Mouse (Mus musculus) heart, embryonic 11.5 days (tissue): ENCODE results near the gene Pofut1. TPM values are rescaled to one million over a fixed set of nuclear protein-coding genes. Genes with fewer than 3 reads are reported as not detected.

Experiments
- ATAC-seq: fragments of 200-750 bp; cut with Nextera tagmentation; replicated peaks from 2 replicates; pipeline ENCODE4 v1.8.0; 2017; ENCODE audit warnings: moderate library complexity; ENCODE audit not compliant: insufficient number of reproducible peaks, low FRiP score, low TSS enrichment
- H3K27ac ChIP-seq: fragments of 300-500 bp; sonication (generic); 2 replicates; pipeline ENCODE4 v1.5.1; 2014; ENCODE audit warnings: mild to moderate bottlenecking, low read depth, low read length
- H3K27me3 ChIP-seq: fragments of 300-500 bp; sonication (generic); 2 replicates; pipeline ENCODE4 v1.6.1; 2014; ENCODE audit warnings: mild to moderate bottlenecking, low read length, mixed read lengths; ENCODE audit not compliant: control insufficient read depth, insufficient read depth
- H3K36me3 ChIP-seq: fragments of 300-500 bp; sonication (generic); 2 replicates; pipeline ENCODE4 v1.6.1; 2014; ENCODE audit warnings: mild to moderate bottlenecking, low read length, moderate library complexity, mixed read lengths; ENCODE audit not compliant: control insufficient read depth, insufficient read depth
- H3K4me1 ChIP-seq: fragments of 300-500 bp; sonication (generic); 2 replicates; pipeline ENCODE4 v1.6.1; 2014; ENCODE audit warnings: low read length; ENCODE audit not compliant: control insufficient read depth, insufficient read depth
- H3K4me2 ChIP-seq: fragments of 300-500 bp; sonication (generic); 2 replicates; pipeline ENCODE4 v1.6.1; 2014; ENCODE audit warnings: mild to moderate bottlenecking, moderate library complexity
- H3K4me3 ChIP-seq: fragments of 300-500 bp; sonication (generic); 2 replicates; pipeline ENCODE4 v1.5.1; 2014; ENCODE audit warnings: low read depth, low read length
- H3K9ac ChIP-seq: fragments of 300-500 bp; sonication (generic); 2 replicates; pipeline ENCODE4 v1.6.1; 2014; ENCODE audit warnings: mild to moderate bottlenecking, low read depth, low read length, moderate library complexity
- H3K9me3 ChIP-seq: fragments of 300-500 bp; sonication (generic); replicated peaks from 2 replicates; pipeline ENCODE4 v1.6.1; 2016; ENCODE audit warnings: low read length; ENCODE audit not compliant: control insufficient read depth
- WGBS: fragments of 180-500 bp; shearing (Covaris S2); extraction: QIAGEN DNeasy Blood & Tissue Kit; methylation state at CpG from one replicate; pipeline ENCODE4 v1.1.7; 2014; ENCODE audit not compliant: insufficient replicate concordance; 5-methylcytosine and 5-hydroxymethylcytosine counted together
- polyA plus RNA-seq: library from polyadenylated mRNA; unstranded; fragments of >200 nt; fragmentation: Nextera tagmentation; extraction: Ambion mirVana; gene quantifications from 2 replicates; pipeline ENCODE4 v1.2.1, GENCODE M21; 2014

Gene Pofut1
- polyA plus RNA-seq, 1 experiment from 2014 or later, result 5.8 TPM

GRCm38 (mm10) chr2:153213351-153213750 lies 28.0 kb upstream of the Pofut1 start:
- H3K4me2 ChIP-seq, result no peak overlapping the region
- no peaks in the 10 kb centered on the region for H3K27me3 ChIP-seq
- H3K4me1 ChIP-seq, result peaks cover 5% of the 10 kb centered on the region; the same call in 1 of the 2 replicates
- H3K36me3 ChIP-seq, result peaks cover 12% of the 10 kb centered on the region
- no peak overlapping the region for H3K4me3 ChIP-seq
- no peak for ATAC-seq
- 82% methylated on average over 4 of the region's 4 CpGs for WGBS
- H3K9ac ChIP-seq, result no peak overlapping the region
- no peak overlapping the region for H3K27ac ChIP-seq
- H3K9me3 ChIP-seq, result no peaks in the 10 kb centered on the region

- H3K4me3 ChIP-seq, result no peak overlapping the region
- H3K4me2 ChIP-seq, result no peak overlapping the region
- peaks cover 3% of the 10 kb centered on the region; the same call in 1 of the 2 replicates for H3K36me3 ChIP-seq
- H3K9me3 ChIP-seq, result no peaks in the 10 kb centered on the region
- no peaks in the 10 kb centered on the region for H3K27me3 ChIP-seq
- H3K27ac ChIP-seq, result no peak overlapping the region
- H3K9ac ChIP-seq, result no peak overlapping the region
- peak; percentile 68; the same call in 1 of the 2 replicates for ATAC-seq
- peaks cover 5% of the 10 kb centered on the region; the same call in 1 of the 2 replicates for H3K4me1 ChIP-seq
- 33% methylated on average over 6 of the region's 6 CpGs for WGBS
Observed at GRCm38 (mm10) chr2:153214771-153215259, 26.5 kb upstream of the Pofut1 start.

DNA sequence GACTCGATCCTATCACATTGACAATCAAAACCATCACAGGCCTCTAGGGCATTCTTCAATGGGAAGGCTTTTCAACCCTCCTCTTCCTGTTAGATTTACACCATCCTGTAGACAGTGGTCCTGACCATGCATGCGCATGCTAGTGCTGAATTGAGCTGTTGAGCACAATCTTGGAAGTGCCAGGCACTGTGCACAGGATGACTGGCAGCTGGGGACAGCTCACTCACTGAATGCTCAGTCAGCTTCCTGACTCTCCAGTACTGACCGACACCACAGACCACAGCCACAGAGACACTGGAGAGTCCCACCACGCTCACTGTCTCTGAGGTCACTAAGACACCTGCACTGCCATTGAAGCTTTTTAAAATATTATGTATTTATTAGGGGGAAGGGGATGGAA lies 25.9 kb upstream of the Pofut1 start:
- ATAC-seq, result no peak
- whole genome bisulfite sequencing, result 60% methylated on average over 4 of the region's 4 CpGs
- H3K4me3 ChIP-seq, result no peak overlapping the region
- no peak overlapping the region for H3K9ac ChIP-seq
- H3K9me3 ChIP-seq, result no peaks in the 10 kb centered on the region
- H3K4me1 ChIP-seq, result peaks cover 5% of the 10 kb centered on the region; the same call in 1 of the 2 replicates
- H3K27ac ChIP-seq, result no peak overlapping the region
- H3K36me3 ChIP-seq, result no peaks in the 10 kb centered on the region
- no peaks in the 10 kb centered on the region for H3K27me3 ChIP-seq
- H3K4me2 ChIP-seq, result no peak overlapping the region

DNA sequence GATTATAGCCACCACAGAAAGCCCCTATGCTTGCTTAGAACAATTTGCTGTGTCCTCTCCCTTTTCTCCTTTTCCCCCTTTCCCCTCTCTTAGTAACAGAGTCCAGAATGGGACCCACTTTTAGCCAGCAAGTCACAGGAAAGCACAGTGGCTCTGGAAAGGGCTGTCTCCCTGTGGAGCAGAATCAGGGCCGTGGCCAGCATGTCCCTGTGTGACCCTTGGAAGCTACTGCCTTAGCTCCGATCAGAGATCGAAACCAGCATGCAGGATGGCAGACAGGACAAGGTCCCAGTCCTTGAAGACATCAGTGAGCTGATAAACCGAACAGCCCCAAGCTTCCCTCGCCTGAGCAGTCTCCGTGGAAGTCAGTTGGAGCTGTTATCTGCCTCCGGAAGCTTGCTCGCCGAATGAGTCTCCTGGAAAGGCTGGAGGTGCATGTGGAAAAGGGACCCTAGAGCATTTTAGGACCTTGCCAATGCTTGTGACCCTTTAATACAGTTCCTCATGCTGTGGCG lies 23.4 kb upstream of the Pofut1 start:
- Histone ChIP-seq H3K9me3 (no peaks in the 10 kb centered on the region), H3K4me2 (no peak overlapping the region), H3K9ac (no peak overlapping the region; the same call in 1 of the 2 replicates), H3K36me3 (no peaks in the 10 kb centered on the region), H3K4me1 (peaks cover 5% of the 10 kb centered on the region; the same call in 1 of the 2 replicates), H3K27me3 (no peaks in the 10 kb centered on the region), H3K4me3 (no peak overlapping the region), H3K27ac (no peak overlapping the region)
- no peak for ATAC-seq
- WGBS, result 44% methylated on average over 10 of the region's 10 CpGs

- no peaks in the 10 kb centered on the region for H3K9me3 ChIP-seq
- no peaks in the 10 kb centered on the region for H3K27me3 ChIP-seq
- 73% methylated on average over 3 of the region's 3 CpGs for WGBS
- H3K36me3 ChIP-seq, result no peaks in the 10 kb centered on the region
- no peak for ATAC-seq
- H3K9ac ChIP-seq, result no peak overlapping the region
- H3K4me3 ChIP-seq, result no peak overlapping the region
- no peak overlapping the region for H3K27ac ChIP-seq
- peaks cover 5% of the 10 kb centered on the region; the same call in 1 of the 2 replicates for H3K4me1 ChIP-seq
- no peak overlapping the region for H3K4me2 ChIP-seq
Observed at GRCm38 (mm10) chr2:153218516-153218915, 22.8 kb upstream of the Pofut1 start.

GRCm38 (mm10) chr2:153221620-153222019 lies 19.7 kb upstream of the Pofut1 start:
- Histone ChIP-seq H3K27me3 (no peaks in the 10 kb centered on the region), H3K9me3 (no peaks in the 10 kb centered on the region), H3K4me1 (peaks cover 10% of the 10 kb centered on the region), H3K9ac (no peak overlapping the region), H3K27ac (peak overlapping the region; percentile 51; the same call in 1 of the 2 replicates), H3K36me3 (no peaks in the 10 kb centered on the region), H3K4me3 (no peak overlapping the region), H3K4me2 (0 out of 2 replicates have a peak overlapping the region, but pooled peaks have one; percentile 3)
- WGBS, result 47% methylated on average over 4 of the region's 4 CpGs
- peak; percentile 70; the same call in 1 of the 2 replicates for ATAC-seq

GRCm38 (mm10) chr2:153222130-153222529 lies 19.2 kb upstream of the Pofut1 start:
- peaks cover 10% of the 10 kb centered on the region for H3K4me1 ChIP-seq
- H3K36me3 ChIP-seq, result no peaks in the 10 kb centered on the region
- no peaks in the 10 kb centered on the region for H3K27me3 ChIP-seq
- no peak overlapping the region for H3K4me3 ChIP-seq
- H3K9me3 ChIP-seq, result no peaks in the 10 kb centered on the region
- H3K9ac ChIP-seq, result no peak overlapping the region
- no peak overlapping the region for H3K27ac ChIP-seq
- no peak overlapping the region for H3K4me2 ChIP-seq
- ATAC-seq, result no peak

DNA sequence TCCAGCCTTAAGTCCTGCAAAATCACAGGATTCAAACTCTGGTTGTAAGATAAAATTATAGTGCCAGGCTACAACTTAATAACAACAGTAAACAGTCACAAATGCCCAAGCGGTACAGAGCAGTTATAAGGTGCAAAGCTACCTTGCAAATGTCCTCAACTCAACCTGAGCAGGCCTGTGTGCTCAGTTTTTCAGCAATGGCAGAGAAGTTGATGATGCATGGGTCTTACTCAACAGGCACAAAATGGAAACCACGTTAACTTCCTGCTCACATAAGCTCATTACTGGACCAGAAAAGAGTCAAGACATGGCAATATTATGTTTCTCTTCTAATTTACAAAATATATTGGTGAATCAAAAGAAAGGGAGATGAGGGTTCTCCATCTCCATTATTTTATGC lies 18.8 kb upstream of the Pofut1 start:
- Histone ChIP-seq H3K9me3 (no peaks in the 10 kb centered on the region), H3K9ac (no peak overlapping the region), H3K4me2 (no peak overlapping the region), H3K4me3 (no peak overlapping the region), H3K4me1 (peaks cover 10% of the 10 kb centered on the region), H3K27me3 (no peaks in the 10 kb centered on the region), H3K36me3 (no peaks in the 10 kb centered on the region), H3K27ac (no peak overlapping the region)
- WGBS, result 94% methylated on average over 2 of the region's 2 CpGs
- no peak for ATAC-seq
